Mouse (Mus musculus) brown adipose tissue, adult 24 weeks (tissue): Measurements from ENCODE around the gene Cnih2. TPM values are rescaled to one million over a fixed set of nuclear protein-coding genes. Genes with fewer than 3 reads are reported as not detected.

ENCODE experiments used
- H3K27ac ChIP-seq: fragments of 200-500 bp; replicated peaks from 2 replicates; pipeline ENCODE4 v1.5.1; 2012; ENCODE audit warnings: low read depth, mild to moderate bottlenecking, low read length
- H3K4me1 ChIP-seq: fragments of 200-500 bp; 2 replicates; pipeline ENCODE4 v1.6.1; 2012; ENCODE audit warnings: low read length, mixed read lengths; ENCODE audit not compliant: control insufficient read depth, insufficient read depth, insufficient read length
- H3K4me3 ChIP-seq: fragments of 200-500 bp; 2 replicates; pipeline ENCODE4 v1.5.1; 2012; ENCODE audit warnings: low read depth, mild to moderate bottlenecking, low read length, moderate library complexity; ENCODE audit not compliant: insufficient read depth
- polyA plus RNA-seq: library from polyadenylated mRNA; stranded (reverse); fragments of >200 nt; gene quantifications from 2 replicates; pipeline ENCODE4 v1.2.4, GENCODE M21; 2012; ENCODE audit not compliant: missing spikeins, insufficient read depth, insufficient read length

The Cnih2 gene
- polyA plus RNA-seq, result not detected in 2 replicates

GRCm38 (mm10) chr19:5098363-5099143 is at the start of gene Cnih2:
Gene Cnih2 (minus strand): TSS chr19:5098521.
- Histone ChIP-seq H3K27ac (no peak within 1 kb of the TSS), H3K4me1 (peaks cover 5% of the 10 kb centered on the region; the same call in 1 of the 2 replicates), H3K4me3 (no peak within 1 kb of the TSS)

GRCm38 (mm10) chr19:5139640-5140039 is 41.3 kb upstream of the Cnih2 start:
- Histone ChIP-seq H3K4me3 (no peak overlapping the region), H3K4me1 (no peaks in the 10 kb centered on the region), H3K27ac (no peak overlapping the region)

GRCm38 (mm10) chr19:5131237-5131636 is 32.9 kb upstream of the Cnih2 start:
- H3K27ac ChIP-seq, result no peak overlapping the region
- H3K4me3 ChIP-seq, result no peak overlapping the region
- no peaks in the 10 kb centered on the region for H3K4me1 ChIP-seq

GRCm38 (mm10) chr19:5129770-5130169 is 31.4 kb upstream of the Cnih2 start:
- H3K4me1 ChIP-seq, result no peaks in the 10 kb centered on the region
- H3K27ac ChIP-seq, result no peak overlapping the region
- no peak overlapping the region for H3K4me3 ChIP-seq

GRCm38 (mm10) chr19:5124055-5124614 is 25.8 kb upstream of the Cnih2 start:
- no peak overlapping the region for H3K4me3 ChIP-seq
- H3K27ac ChIP-seq, result no peak overlapping the region
- H3K4me1 ChIP-seq, result no peaks in the 10 kb centered on the region

GRCm38 (mm10) chr19:5123241-5123640 is 24.9 kb upstream of the Cnih2 start:
- Histone ChIP-seq H3K27ac (no peak overlapping the region), H3K4me3 (no peak overlapping the region), H3K4me1 (no peaks in the 10 kb centered on the region)

GRCm38 (mm10) chr19:5122492-5122891 is 24.2 kb upstream of the Cnih2 start:
- H3K4me3 ChIP-seq, result no peak overlapping the region
- no peaks in the 10 kb centered on the region for H3K4me1 ChIP-seq

GRCm38 (mm10) chr19:5118384-5118698 is 20.0 kb upstream of the Cnih2 start, which contains the start of gene Klc2:
Gene Klc2 (minus strand): TSS chr19:5118560.
- Histone ChIP-seq H3K27ac (no peak within 1 kb of the TSS), H3K4me1 (peaks cover 3% of the 10 kb centered on the region; the same call in 1 of the 2 replicates), H3K4me3 (peak within 1 kb of the TSS; percentile 74)

More at GRCm38 (mm10) chr19:5122492-5122891, 24.2 kb upstream of the Cnih2 start:
- no peak overlapping the region for H3K27ac ChIP-seq

GRCm38 (mm10) chr19:5117494-5118383 is 19.4 kb upstream of the Cnih2 start:
- peaks cover 3% of the 10 kb centered on the region; the same call in 1 of the 2 replicates for H3K4me1 ChIP-seq

GRCm38 (mm10) chr19:5113783-5114182 is 15.5 kb upstream of the Cnih2 start:
- Histone ChIP-seq H3K4me3 (no peak overlapping the region), H3K4me1 (peaks cover 3% of the 10 kb centered on the region; the same call in 1 of the 2 replicates), H3K27ac (no peak overlapping the region)

More at GRCm38 (mm10) chr19:5117494-5118383, 19.4 kb upstream of the Cnih2 start:
- Histone ChIP-seq H3K27ac (no peak overlapping the region), H3K4me3 (peak overlapping the region; percentile 74)

- no peak overlapping the region for H3K4me3 ChIP-seq
- H3K4me1 ChIP-seq, result 0 out of 2 replicates have a peak, but pooled peaks cover 5% of the 10 kb centered on the region
- no peak overlapping the region for H3K27ac ChIP-seq
Measured at GRCm38 (mm10) chr19:5109659-5110453, 11.5 kb upstream of the Cnih2 start.

- no peak overlapping the region for H3K27ac ChIP-seq
- 0 out of 2 replicates have a peak, but pooled peaks cover 5% of the 10 kb centered on the region for H3K4me1 ChIP-seq
- no peak overlapping the region for H3K4me3 ChIP-seq
Measured at GRCm38 (mm10) chr19:5108702-5109101, 10.4 kb upstream of the Cnih2 start.

- H3K4me3 ChIP-seq, result no peak overlapping the region
- H3K4me1 ChIP-seq, result 0 out of 2 replicates have a peak, but pooled peaks cover 5% of the 10 kb centered on the region
- no peak overlapping the region for H3K27ac ChIP-seq
Measured at GRCm38 (mm10) chr19:5108271-5108575, 9.9 kb upstream of the Cnih2 start.

GRCm38 (mm10) chr19:5107556-5108270 is 9.4 kb upstream of the Cnih2 start:
- H3K4me1 ChIP-seq, result 0 out of 2 replicates have a peak, but pooled peaks cover 5% of the 10 kb centered on the region
- H3K27ac ChIP-seq, result no peak overlapping the region
- H3K4me3 ChIP-seq, result no peak overlapping the region
